Mouse (Mus musculus): ENCODE results near the gene Myl10.
"Not testable (repeated sequence)": the region's sequence is repeated elsewhere in the genome, so short reads cannot be mapped to it uniquely, and the experiment has no call there.

Gene Myl10

GRCm38 (mm10) chr5:136692784-136693183, at the start of gene Myl10:
Myl10 (plus strand) TSS chr5:136693146.
- DNase-seq = no peak

- no peak for DNase-seq
Measured at GRCm38 (mm10) chr5:136646731-136647328, 46.1 kb upstream of the Myl10 start.

- no peak for DNase-seq
Measured at GRCm38 (mm10) chr5:136649071-136649470, 43.9 kb upstream of the Myl10 start.

GRCm38 (mm10) chr5:136649655-136650054, 43.3 kb upstream of the Myl10 start:
- DNase-seq = no peak

- no peak for DNase-seq
Measured at GRCm38 (mm10) chr5:136654481-136654880, 38.5 kb upstream of the Myl10 start.

GRCm38 (mm10) chr5:136656830-136657395, 36.0 kb upstream of the Myl10 start:
- no peak for DNase-seq

- DNase-seq = not testable (repeated sequence)
Measured at GRCm38 (mm10) chr5:136660721-136661120, 32.2 kb upstream of the Myl10 start.

- no peak for DNase-seq
Measured at GRCm38 (mm10) chr5:136662281-136662680, 30.7 kb upstream of the Myl10 start.

GRCm38 (mm10) chr5:136662822-136663221, 30.1 kb upstream of the Myl10 start:
- no peak for DNase-seq

GRCm38 (mm10) chr5:136664497-136664896, 28.4 kb upstream of the Myl10 start:
- peak; percentile 56 for DNase-seq

GRCm38 (mm10) chr5:136676315-136677030, 16.5 kb upstream of the Myl10 start:
- no peak for DNase-seq

GRCm38 (mm10) chr5:136678840-136679348, 14.1 kb upstream of the Myl10 start:
- no peak for DNase-seq

GRCm38 (mm10) chr5:136686349-136686748, 6.6 kb upstream of the Myl10 start:
- DNase-seq = no peak

GRCm38 (mm10) chr5:136687561-136687960, 5.4 kb upstream of the Myl10 start:
- DNase-seq = no peak

- DNase-seq = no peak
Measured at GRCm38 (mm10) chr5:136688841-136689240, 4.1 kb upstream of the Myl10 start.

- no peak for DNase-seq
Measured at GRCm38 (mm10) chr5:136691170-136691569, 1.8 kb upstream of the Myl10 start.

- DNase-seq = no peak
Measured at GRCm38 (mm10) chr5:136693418-136693817, 472 bp downstream of the Myl10 start.

GRCm38 (mm10) chr5:136694976-136695375, 2.0 kb downstream of the Myl10 start:
- DNase-seq = no peak

- no peak for DNase-seq
Measured at GRCm38 (mm10) chr5:136696516-136696915, 3.6 kb downstream of the Myl10 start.

GRCm38 (mm10) chr5:136697618-136698017, 4.7 kb downstream of the Myl10 start:
- no peak for DNase-seq

- no peak for DNase-seq
Measured at GRCm38 (mm10) chr5:136702159-136702725, 9.3 kb downstream of the Myl10 start.

GRCm38 (mm10) chr5:136703751-136704150, 10.8 kb downstream of the Myl10 start:
- peak; percentile 26 for DNase-seq

- DNase-seq = no peak
Measured at GRCm38 (mm10) chr5:136704151-136704550, 11.2 kb downstream of the Myl10 start.

GRCm38 (mm10) chr5:136705532-136705931, 12.6 kb downstream of the Myl10 start:
- DNase-seq = no peak
